Mouse (Mus musculus) layer of hippocampus, postnatal 25 days (tissue): ENCODE results near the gene Itpr2. TPM values are rescaled to one million over a fixed set of nuclear protein-coding genes. Genes with fewer than 3 reads are reported as not detected.
"Not testable (repeated sequence)": the region's sequence is repeated elsewhere in the genome, so short reads cannot be mapped to it uniquely, and the experiment has no call there.

ENCODE experiments used
- DNase-seq, 2 experiments: peaks; one replicate each; pipeline ENCODE4 v3.0.0; 2022; ENCODE audit warnings: mixed read lengths in 2 of 2, low spot score in 1 of 2; ENCODE audit errors: extremely low spot score in 1 of 2
- total RNA-seq, 2 experiments: library from RNA; stranded (reverse); gene quantifications; 2 replicates each; pipeline ENCODE4 v1.2.3; 2021

Itpr2 gene
- total RNA-seq, 2 experiments from 2014 or later: 16.6 to 20.5 TPM

GRCm38 (mm10) chr6:146473216-146473955, 28.6 kb downstream of the Itpr2 start:
- no peak for DNase-seq

- no peak for DNase-seq
Measured at GRCm38 (mm10) chr6:146470378-146470777, 31.6 kb downstream of the Itpr2 start.

GRCm38 (mm10) chr6:146469936-146470335, 32.1 kb downstream of the Itpr2 start:
- no peak for DNase-seq

DNA sequence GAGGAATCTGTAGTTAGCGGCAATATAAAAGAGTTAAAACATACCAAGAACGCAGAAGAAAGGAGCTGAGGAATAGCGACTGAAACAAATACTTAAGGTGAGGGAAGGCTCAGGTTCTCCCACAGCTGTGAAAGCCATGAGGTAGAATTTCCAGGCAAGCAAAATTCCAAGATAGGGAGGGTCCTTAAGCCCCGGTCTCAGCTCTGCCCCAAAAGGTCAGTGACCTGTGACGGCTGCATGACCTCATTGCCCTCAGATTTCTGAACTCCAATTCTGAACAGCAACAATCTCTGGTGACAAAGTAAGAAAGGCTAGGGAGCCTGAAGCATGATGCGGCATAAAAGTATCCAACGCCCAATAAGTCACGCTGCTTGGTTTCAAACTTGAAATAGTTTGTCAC, 33.7 kb downstream of the Itpr2 start:
- DNase-seq: no peak

DNA sequence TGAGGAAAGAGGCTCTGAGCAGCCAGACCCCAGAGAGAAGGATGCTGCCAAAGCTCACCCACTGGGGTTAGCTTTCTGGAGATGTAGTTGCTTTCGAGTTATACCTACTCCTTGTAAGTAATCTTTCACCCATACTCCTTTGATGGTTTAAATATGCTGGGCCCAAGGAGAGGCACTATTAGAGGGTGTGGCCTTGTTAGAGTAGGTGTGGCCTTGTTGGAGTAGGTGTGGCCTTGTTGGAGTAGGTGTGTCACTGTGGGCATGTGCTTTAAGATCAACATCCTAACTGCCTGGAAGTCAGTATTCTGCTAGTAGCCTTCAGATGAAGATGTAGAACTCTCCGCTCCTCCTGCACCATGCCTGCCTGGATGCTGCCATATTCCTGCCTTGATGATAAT, 37.4 kb downstream of the Itpr2 start:
- DNase-seq: not testable (repeated sequence)

- no peak for DNase-seq
Measured at GRCm38 (mm10) chr6:146464014-146464644, 37.9 kb downstream of the Itpr2 start.

- no peak for DNase-seq
Measured at GRCm38 (mm10) chr6:146460936-146461335, 41.1 kb downstream of the Itpr2 start.

DNA sequence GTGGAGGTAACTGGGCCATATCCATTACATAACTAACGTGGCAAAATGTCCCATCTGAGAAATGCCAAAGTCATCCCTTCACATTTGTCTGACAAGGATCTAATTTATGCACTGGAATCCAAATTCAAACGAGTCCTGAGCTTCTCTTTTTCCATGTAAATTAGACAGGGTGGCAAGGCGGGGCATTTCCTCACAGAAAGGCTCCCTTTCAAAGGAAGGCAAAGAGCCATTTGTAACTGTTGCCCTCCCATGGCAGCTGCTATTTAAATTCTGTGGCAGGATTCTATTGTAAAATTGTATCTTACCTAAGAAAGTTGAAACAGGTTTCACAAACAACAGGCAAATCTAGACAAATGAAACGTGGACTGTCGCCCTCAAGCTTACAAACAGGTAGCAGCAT, 43.6 kb downstream of the Itpr2 start:
- no peak for DNase-seq

DNA sequence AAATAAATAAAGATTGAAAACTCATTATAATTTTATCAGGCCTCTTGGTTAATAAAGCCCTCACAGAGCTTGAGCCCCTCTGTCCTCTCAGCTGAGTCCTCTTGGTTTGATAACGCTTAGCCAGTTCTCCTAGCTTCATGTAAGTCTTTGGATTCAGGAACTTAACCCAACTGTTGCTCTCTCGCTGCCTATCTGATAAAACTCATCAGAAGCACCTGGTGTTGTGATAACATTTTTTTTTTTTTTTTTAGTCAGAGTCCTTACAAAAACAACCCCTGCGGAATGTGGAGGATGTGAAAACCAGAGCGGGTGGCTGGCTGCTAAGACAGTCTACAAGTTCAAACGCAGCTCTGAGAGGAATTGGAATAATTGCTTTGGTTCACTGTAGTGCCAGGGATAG, 45.3 kb downstream of the Itpr2 start:
- no peak for DNase-seq

DNA sequence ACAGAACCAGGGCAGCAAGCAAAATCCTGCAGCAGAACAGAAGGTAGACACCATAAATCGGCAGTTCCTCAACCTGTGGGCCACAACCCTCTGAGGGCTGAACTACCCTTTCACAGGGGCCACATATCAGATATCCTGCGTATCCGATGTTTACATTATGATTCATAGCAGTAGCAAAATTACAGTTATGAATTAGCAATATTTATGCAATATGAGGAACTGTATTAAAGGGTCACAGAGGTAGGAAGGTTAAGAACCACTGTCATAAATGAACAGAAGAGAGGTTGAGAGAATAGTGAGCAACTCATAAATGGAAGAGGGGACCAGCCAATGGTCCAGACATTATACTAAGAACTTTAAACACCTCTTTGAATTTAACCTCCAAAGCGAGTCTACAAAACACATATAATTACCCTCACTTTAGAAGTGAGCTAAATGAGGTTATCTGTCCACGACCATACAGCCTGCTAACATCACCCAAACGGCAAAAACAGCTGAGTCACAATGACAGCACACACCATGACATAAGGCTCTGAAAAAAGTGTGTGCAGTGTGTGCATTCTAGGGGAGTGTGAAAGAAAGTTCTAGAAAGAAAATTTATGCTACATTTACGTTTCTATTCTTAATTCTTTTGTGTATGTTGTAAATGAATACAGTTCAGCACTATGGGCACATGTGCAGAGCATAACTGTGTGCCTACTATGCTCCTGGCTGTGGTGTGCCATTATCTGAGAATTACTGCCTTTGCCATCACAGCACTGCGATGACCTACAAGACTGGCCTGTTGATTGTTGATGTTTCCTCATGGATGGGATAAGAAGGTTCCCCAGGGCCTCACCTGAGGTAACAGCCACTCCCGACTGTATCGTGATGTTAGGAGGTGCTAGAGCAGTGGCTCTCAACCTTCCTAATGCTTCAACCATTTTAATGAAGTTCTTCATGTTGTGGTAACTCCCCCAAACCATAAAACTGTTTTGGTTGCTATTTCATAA, 47.2 kb downstream of the Itpr2 start:
- no peak for DNase-seq

- no peak for DNase-seq
Measured at GRCm38 (mm10) chr6:146452474-146452873, 49.5 kb downstream of the Itpr2 start.

DNA sequence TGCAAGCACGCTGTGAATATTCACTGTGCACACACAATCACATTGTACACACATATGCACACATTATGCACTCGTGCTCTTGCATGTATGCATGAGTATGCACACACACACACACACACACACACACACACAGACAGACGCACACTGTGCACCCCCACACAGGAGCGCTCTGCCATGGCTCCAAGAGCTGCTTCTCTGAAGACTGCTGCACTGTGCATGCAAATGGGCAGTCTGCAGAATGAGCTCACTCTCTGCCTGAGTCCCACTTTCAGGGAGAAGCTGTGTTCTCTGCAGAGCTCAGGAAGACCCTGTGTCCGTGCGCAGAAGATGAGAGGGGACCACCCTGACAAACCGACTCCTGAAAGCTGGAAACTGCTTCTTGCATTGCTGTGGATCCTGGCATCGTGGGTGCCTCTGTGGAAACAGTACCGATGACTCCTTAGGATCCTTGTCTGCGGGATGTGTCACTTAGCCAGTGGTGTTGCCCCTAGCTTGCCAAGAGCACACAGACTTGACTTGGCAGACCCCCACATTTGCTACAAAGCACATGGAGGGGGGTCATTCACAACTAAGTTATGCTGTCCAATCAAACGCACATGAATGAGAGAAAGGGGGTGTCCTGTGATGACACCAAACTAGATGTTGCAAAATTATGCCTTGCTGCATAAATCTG, 55.9 kb downstream of the Itpr2 start:
- no peak for DNase-seq

GRCm38 (mm10) chr6:146439826-146440225, 62.2 kb downstream of the Itpr2 start:
- no peak for DNase-seq

GRCm38 (mm10) chr6:146439071-146439818, 62.8 kb downstream of the Itpr2 start:
- no peak for DNase-seq

DNA sequence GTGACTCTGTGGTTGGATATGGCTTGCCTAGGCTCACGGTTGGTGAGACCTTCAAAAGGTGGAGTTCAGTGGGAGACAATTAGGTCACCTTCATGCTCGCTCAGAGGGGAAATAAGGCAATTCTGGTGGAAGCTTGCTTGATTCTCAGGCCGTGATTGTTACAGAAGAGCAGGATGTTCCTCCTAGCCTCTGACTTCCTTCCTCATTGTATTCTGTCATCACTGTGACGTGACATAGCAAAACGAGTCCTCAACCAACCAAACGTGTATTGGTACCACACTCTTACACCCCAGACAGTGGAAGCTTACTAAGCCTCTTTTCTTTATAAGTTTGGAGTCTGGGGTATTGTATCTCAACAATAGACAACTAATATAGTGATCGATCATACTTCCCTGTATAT, 64.0 kb downstream of the Itpr2 start:
- DNase-seq: no peak

- DNase-seq: no peak
Measured at GRCm38 (mm10) chr6:146436916-146437496, 65.0 kb downstream of the Itpr2 start.

DNA sequence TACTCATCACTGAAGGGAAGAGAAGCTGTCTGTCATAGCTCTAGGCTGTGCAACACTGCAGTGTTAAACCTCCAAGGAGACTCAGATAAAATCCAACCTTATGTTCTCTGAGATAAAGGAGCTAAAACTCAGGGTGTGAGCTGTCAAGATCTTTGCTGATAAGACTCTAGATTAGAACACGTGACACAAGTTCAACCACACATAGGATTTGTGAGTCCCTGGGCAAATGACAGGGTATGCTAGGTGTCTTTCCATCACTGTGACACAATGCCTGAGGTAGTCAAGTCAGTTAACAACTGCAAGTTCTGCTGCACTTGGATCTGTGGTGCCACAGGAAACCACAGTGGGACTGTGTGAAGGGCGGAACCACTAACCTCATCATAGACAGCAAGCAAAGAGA, 67.8 kb downstream of the Itpr2 start:
- DNase-seq: no peak

DNA sequence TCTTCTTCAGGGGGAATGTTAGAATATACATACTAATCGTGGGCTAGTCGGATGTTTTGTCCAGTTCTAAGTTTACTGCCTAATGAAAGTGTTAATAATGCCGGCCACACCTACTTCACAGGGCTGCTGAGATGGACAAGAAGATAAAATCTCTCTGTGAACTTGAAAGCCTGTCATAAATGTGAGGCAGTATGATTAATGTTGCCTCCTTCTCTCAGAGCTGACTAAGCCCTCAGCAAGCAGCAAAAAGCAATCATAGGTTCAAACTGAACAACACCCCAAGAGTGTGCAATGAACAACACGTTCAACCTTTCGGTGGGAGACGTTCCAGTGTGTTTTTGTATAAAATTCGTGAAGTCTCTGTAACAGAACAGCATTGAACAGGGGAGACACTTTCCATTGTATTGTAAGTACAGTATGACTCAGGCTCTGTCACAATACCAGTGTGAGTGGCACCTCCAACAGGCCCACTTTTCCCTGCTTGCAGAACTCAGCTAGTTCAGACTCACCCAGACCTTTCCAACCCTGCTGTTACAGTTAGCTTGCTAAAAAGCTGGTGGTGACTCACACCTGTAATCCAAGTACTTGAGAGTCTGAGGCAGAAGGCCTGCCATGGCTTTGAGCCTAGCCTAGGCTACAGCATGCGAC, 69.7 kb downstream of the Itpr2 start:
- no peak for DNase-seq

DNA sequence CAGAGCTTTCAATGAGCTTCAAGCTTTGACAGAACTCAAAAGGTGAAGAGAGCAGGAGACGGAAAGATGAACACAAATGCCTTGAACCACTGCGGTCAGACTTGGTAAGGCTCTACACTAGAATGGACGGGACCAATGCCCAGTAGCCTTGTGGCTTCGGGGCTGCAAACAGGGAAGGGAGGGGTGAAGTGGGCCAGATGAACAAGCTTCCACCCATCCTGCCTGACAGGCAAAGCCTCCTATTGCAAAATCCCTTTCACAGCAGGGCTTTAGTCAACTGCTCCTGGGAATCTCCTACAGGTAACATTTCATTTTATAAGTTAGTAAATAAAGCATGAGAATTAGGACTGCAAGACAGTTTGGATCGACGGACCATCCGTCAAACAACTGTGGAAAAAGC, 70.2 kb downstream of the Itpr2 start:
- DNase-seq: no peak
